Mouse (Mus musculus): ENCODE results near the gene Trpd52l3. TPM values are rescaled to one million over a fixed set of nuclear protein-coding genes. Genes with fewer than 3 reads are reported as not detected.

Trpd52l3 gene
- total and polyA plus RNA-seq, 2 experiments = not detected

DNA sequence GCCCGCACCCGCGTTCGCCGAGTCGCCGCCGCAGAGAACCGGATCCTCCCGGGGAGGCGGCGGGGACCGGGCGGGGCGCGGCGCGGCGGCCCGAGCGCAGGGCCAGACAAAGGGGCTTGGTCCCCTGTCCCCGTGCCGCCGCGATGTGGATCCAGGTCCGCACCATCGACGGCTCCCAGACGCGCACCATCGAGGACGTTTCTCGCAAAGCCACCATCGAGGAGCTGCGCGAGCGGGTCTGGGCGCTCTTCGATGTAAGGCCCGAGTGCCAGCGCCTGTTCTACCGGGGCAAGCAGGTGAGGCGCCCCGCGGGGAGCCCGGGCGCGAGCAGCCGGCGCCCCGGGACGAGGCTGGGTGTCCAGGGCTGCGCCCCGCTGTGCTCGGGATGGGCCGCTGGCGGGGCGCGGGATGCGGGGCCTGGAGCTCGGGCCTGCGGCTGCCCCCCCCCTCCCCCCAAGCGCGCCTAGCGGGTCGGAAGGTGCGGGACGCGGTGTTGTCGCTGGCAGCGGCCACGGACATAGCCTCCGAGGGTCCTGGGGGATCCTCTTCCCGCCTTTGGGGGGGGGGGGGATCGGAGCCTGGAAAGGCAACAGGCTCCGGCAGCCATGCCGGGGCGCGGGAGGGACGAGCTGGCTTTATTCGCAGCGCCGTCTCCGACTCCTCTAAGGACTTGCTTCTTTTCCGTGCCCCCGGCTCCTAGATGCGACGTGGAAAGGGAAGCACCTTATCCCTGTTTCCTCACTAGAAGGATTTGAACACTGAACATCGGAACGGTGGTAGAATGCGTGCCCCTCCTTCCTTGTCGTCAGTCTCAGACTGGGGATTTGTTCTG is 27.3 kb downstream of the Trpd52l3 start:
- under 1% methylated on average over 91 of the region's 92 CpGs for WGBS

DNA sequence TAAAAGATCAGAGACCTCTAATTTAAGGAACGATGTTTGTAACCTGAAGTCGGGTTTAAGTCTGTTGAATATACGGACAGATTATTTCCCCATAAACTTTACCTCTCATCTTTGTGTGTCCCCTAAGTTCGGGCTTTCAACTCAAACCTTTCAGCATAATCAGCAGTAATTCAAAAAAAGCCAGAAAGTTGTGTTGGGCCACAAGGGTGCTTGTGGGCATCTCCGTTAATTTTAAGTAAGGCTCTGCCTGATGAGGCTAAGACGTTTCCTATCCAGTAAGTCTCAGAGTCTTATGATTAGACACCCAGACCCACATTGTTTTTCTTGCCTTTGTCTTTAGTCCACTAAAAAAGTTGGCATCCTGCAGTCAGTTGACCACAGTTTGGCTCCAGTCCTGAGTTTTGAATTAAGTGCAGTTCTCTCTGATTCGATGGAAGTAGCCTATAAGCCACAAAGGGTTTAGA is 27.9 kb downstream of the Trpd52l3 start:
- no peak for TF ChIP-seq POLR2A (IDR thresholded peaks at IDR 0.05; ENCODE audit: extremely low read depth, insufficient read depth, low read length)
- no peak overlapping the region for H3K27ac ChIP-seq (replicated peaks; ENCODE audit: insufficient read depth, low read depth, low read length)
- peak overlapping the region; percentile 91 for H3K4me3 ChIP-seq (ENCODE audit: insufficient read depth, low read depth, low read length)
- 1% methylated on average over 7 of the region's 7 CpGs for WGBS
- H3K4me1 ChIP-seq (ENCODE audit: control insufficient read depth, insufficient read depth, low read length) = peaks cover 16% of the 10 kb centered on the region
- H3K79me2 ChIP-seq (ENCODE audit: control insufficient read depth, insufficient read depth, low read length) = peaks cover 31% of the 10 kb centered on the region
- DNase-seq (ENCODE audit: extremely low read depth, low read depth, low spot score) = peak; percentile 56
- H3K9ac ChIP-seq (ENCODE audit: low read depth, low read length) = peak overlapping the region; percentile 87
- H3K27me3 ChIP-seq (ENCODE audit: control insufficient read depth, insufficient read depth, low read length) = no peaks in the 10 kb centered on the region
- no peaks in the 10 kb centered on the region for H3K36me3 ChIP-seq (ENCODE audit: control insufficient read depth, insufficient read depth, low read length)

More for the DNA sequence above, 27.3 kb downstream of the Trpd52l3 start:
- Histone ChIP-seq H3K27me3 (ENCODE audit: control insufficient read depth, insufficient read depth, low read length) (no peaks in the 10 kb centered on the region), H3K9ac (ENCODE audit: low read depth, low read length) (peak overlapping the region; percentile 87), H3K27ac (replicated peaks; ENCODE audit: insufficient read depth, low read depth, low read length) (peak overlapping the region; percentile 70), H3K79me2 (ENCODE audit: control insufficient read depth, insufficient read depth, low read length) (peaks cover 27% of the 10 kb centered on the region), H3K36me3 (ENCODE audit: control insufficient read depth, insufficient read depth, low read length) (no peaks in the 10 kb centered on the region), H3K4me3 (ENCODE audit: insufficient read depth, low read depth, low read length) (peak overlapping the region; percentile 91), H3K4me1 (ENCODE audit: control insufficient read depth, insufficient read depth, low read length) (peaks cover 16% of the 10 kb centered on the region)
- DNase-seq (ENCODE audit: extremely low read depth, low read depth, low spot score) = no peak
- TF ChIP-seq CTCF (IDR thresholded peaks at IDR 0.05; ENCODE audit: low read depth, low read length) = no peak

DNA sequence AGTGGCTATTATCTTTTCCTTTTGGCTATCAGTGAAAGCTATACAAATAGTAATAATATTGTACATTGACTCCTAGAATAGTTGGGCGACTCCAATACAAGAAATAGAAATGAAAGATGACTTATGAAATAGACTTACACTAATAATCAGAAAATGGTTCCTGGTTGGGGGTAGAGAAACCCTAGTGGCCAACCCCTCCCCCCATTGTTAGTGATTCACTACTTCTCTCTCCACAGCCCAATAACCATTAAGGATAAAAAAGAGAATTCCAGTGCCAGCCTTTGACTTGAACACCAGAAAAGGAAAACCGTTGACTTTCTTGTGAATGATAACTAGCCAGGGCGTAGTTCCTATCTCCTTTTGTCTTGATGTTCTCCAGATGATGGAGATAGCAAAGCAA is 28.6 kb downstream of the Trpd52l3 start:
- Histone ChIP-seq H3K4me3 (ENCODE audit: insufficient read depth, low read depth, low read length) (no peak overlapping the region), H3K4me1 (ENCODE audit: control insufficient read depth, insufficient read depth, low read length) (peaks cover 16% of the 10 kb centered on the region)

DNA sequence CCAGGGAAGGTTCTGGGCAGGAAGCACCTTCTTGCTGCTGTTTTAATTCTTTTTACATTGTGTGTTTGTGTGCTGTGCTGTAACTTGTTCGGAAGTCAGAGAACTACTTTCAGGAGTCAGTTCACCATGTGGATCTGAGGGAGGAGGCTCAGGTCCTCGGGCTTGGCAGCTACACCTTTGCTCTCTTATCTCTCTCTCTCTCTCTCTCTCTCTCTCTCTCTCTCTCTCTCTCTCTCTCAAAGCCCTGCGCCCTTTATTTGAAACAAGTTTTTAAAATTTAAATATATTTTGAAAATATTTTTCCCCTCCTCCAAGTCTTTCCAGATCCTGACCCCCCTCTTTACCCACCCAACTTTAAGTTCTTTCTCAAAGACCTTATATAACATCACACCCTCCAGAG is 31.8 kb downstream of the Trpd52l3 start:
- no peaks in the 10 kb centered on the region for H3K36me3 ChIP-seq (ENCODE audit: control insufficient read depth, insufficient read depth, low read length)
- H3K4me3 ChIP-seq (ENCODE audit: insufficient read depth, low read depth, low read length) = no peak overlapping the region
- peaks cover 36% of the 10 kb centered on the region for H3K79me2 ChIP-seq (ENCODE audit: control insufficient read depth, insufficient read depth, low read length)
- TF ChIP-seq POLR2A (IDR thresholded peaks at IDR 0.05; ENCODE audit: extremely low read depth, insufficient read depth, low read length) = no peak
- no peak for TF ChIP-seq CTCF (IDR thresholded peaks at IDR 0.05; ENCODE audit: low read depth, low read length)
- H3K27ac ChIP-seq (replicated peaks; ENCODE audit: insufficient read depth, low read depth, low read length) = no peak overlapping the region
- H3K4me1 ChIP-seq (ENCODE audit: control insufficient read depth, insufficient read depth, low read length) = peaks cover 14% of the 10 kb centered on the region
- no peak for DNase-seq (ENCODE audit: extremely low read depth, low read depth, low spot score)
- H3K27me3 ChIP-seq (ENCODE audit: control insufficient read depth, insufficient read depth, low read length) = no peaks in the 10 kb centered on the region
- H3K9ac ChIP-seq (ENCODE audit: low read depth, low read length) = no peak overlapping the region
- WGBS = 38% methylated on average over 3 of the region's 3 CpGs

More for the DNA sequence above, 28.6 kb downstream of the Trpd52l3 start:
- TF ChIP-seq CTCF (IDR thresholded peaks at IDR 0.05; ENCODE audit: low read depth, low read length) (no peak), POLR2A (IDR thresholded peaks at IDR 0.05; ENCODE audit: extremely low read depth, insufficient read depth, low read length) (no peak)
- Histone ChIP-seq H3K36me3 (ENCODE audit: control insufficient read depth, insufficient read depth, low read length) (no peaks in the 10 kb centered on the region), H3K27ac (replicated peaks; ENCODE audit: insufficient read depth, low read depth, low read length) (no peak overlapping the region), H3K79me2 (ENCODE audit: control insufficient read depth, insufficient read depth, low read length) (peaks cover 36% of the 10 kb centered on the region), H3K27me3 (ENCODE audit: control insufficient read depth, insufficient read depth, low read length) (no peaks in the 10 kb centered on the region), H3K9ac (ENCODE audit: low read depth, low read length) (no peak overlapping the region)
- 78% methylated on average over 3 of the region's 3 CpGs for WGBS
- DNase-seq (ENCODE audit: extremely low read depth, low read depth, low spot score) = no peak

DNA sequence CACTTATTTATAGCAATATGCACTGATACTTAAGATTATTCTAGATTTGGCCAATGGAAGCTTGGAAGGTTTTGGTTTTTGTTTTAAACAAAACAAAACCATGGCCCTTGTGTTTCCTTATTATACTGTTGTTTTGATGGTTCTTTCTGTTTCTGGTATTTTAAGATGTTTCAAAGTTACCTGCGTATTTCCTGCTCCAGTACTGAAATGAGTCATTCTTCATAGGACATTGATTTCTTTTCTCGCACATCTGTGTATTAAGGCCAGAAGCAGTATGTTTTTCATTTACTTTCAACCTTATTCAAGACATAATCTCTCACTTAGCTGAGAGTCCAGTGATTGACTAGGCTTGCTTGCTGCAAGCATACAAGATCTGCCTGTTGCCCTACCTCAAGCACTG is 40.1 kb downstream of the Trpd52l3 start:
- Histone ChIP-seq H3K79me2 (ENCODE audit: control insufficient read depth, insufficient read depth, low read length) (peaks cover 25% of the 10 kb centered on the region), H3K27ac (replicated peaks; ENCODE audit: insufficient read depth, low read depth, low read length) (no peak overlapping the region), H3K9ac (ENCODE audit: low read depth, low read length) (no peak overlapping the region), H3K4me1 (ENCODE audit: control insufficient read depth, insufficient read depth, low read length) (peaks cover 13% of the 10 kb centered on the region), H3K36me3 (ENCODE audit: control insufficient read depth, insufficient read depth, low read length) (peaks cover 7% of the 10 kb centered on the region), H3K4me3 (ENCODE audit: insufficient read depth, low read depth, low read length) (no peak overlapping the region), H3K27me3 (ENCODE audit: control insufficient read depth, insufficient read depth, low read length) (no peaks in the 10 kb centered on the region)
- 91% methylated on average over 2 of the region's 2 CpGs for WGBS
- TF ChIP-seq CTCF (IDR thresholded peaks at IDR 0.05; ENCODE audit: low read depth, low read length) = no peak
- TF ChIP-seq POLR2A (IDR thresholded peaks at IDR 0.05; ENCODE audit: extremely low read depth, insufficient read depth, low read length) = no peak
- DNase-seq (ENCODE audit: extremely low read depth, low read depth, low spot score) = no peak

DNA sequence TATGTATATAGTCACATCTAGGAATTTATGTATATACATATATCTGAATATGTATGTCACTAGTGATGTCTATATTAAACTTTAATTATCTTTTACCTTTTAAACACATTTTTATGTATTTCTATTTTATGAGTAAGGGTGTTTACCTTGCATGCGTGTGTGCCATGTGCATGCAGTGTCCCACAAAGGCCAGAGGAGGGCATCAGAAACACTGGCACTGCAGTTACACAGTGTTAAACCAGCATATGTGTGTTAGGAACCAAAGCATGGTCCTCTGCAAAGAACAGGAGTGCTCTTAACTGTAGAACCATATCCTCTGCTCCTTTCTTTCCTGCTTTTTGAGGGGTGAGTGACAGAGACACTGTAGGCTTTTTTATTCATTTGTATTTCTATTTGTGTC is 41.0 kb downstream of the Trpd52l3 start:
- no peak overlapping the region for H3K9ac ChIP-seq (ENCODE audit: low read depth, low read length)
- H3K27ac ChIP-seq (replicated peaks; ENCODE audit: insufficient read depth, low read depth, low read length) = no peak overlapping the region
- no peaks in the 10 kb centered on the region for H3K27me3 ChIP-seq (ENCODE audit: control insufficient read depth, insufficient read depth, low read length)
- H3K4me3 ChIP-seq (ENCODE audit: insufficient read depth, low read depth, low read length) = no peak overlapping the region
- H3K4me1 ChIP-seq (ENCODE audit: control insufficient read depth, insufficient read depth, low read length) = peaks cover 20% of the 10 kb centered on the region
- peaks cover 31% of the 10 kb centered on the region for H3K79me2 ChIP-seq (ENCODE audit: control insufficient read depth, insufficient read depth, low read length)
- 95% methylated on average over 1 of the region's 1 CpGs for WGBS
- H3K36me3 ChIP-seq (ENCODE audit: control insufficient read depth, insufficient read depth, low read length) = peaks cover 7% of the 10 kb centered on the region
- TF ChIP-seq CTCF (IDR thresholded peaks at IDR 0.05; ENCODE audit: low read depth, low read length) (peak; percentile 33; the same call in 1 of the 2 replicates), POLR2A (IDR thresholded peaks at IDR 0.05; ENCODE audit: extremely low read depth, insufficient read depth, low read length) (no peak)
- no peak for DNase-seq (ENCODE audit: extremely low read depth, low read depth, low spot score)

Data from liver, adult 2 months (tissue).